Mouse (Mus musculus) lung, embryonic 14.5 days (tissue): ENCODE data around the gene Fam136a. TPM values are rescaled to one million over a fixed set of nuclear protein-coding genes. Genes with fewer than 3 reads are reported as not detected.

ENCODE experiments used
- ATAC-seq: fragments of 200-750 bp; cut with Nextera tagmentation; 2 replicates; pipeline ENCODE4 v1.8.0; 2017; ENCODE audit warnings: mild to moderate bottlenecking, moderate TSS enrichment, moderate library complexity; ENCODE audit not compliant: insufficient read depth
- DNase-seq: peaks from one replicate; pipeline ENCODE4 v3.0.0-alpha.2; 2015
- H3K27ac ChIP-seq: fragments of 300-500 bp; sonication (generic); 2 replicates; pipeline ENCODE4 v1.5.1; 2014; ENCODE audit warnings: low read depth, mild to moderate bottlenecking, moderate library complexity
- H3K27me3 ChIP-seq: fragments of 300-500 bp; sonication (generic); 2 replicates; pipeline ENCODE4 v1.6.1; 2014; ENCODE audit warnings: low read length, control low read depth; ENCODE audit not compliant: insufficient read depth
- H3K36me3 ChIP-seq: fragments of 300-500 bp; sonication (generic); 2 replicates; pipeline ENCODE4 v1.6.1; 2014; ENCODE audit warnings: control low read depth; ENCODE audit not compliant: insufficient read depth
- H3K4me1 ChIP-seq: fragments of 300-500 bp; sonication (generic); 2 replicates; pipeline ENCODE4 v1.6.1; 2014; ENCODE audit warnings: antibody characterized with exemption, control low read depth; ENCODE audit not compliant: insufficient read depth
- H3K4me2 ChIP-seq: fragments of 300-500 bp; sonication (generic); 2 replicates; pipeline ENCODE4 v1.6.1; 2014; ENCODE audit warnings: mild to moderate bottlenecking
- H3K4me3 ChIP-seq: fragments of 300-500 bp; sonication (generic); 2 replicates; pipeline ENCODE4 v1.5.1; 2014; ENCODE audit warnings: low read depth, low read length
- H3K9ac ChIP-seq: fragments of 300-500 bp; sonication (generic); 2 replicates; pipeline ENCODE4 v1.6.1; 2014
- H3K9me3 ChIP-seq: fragments of 300-500 bp; sonication (generic); 2 replicates; pipeline ENCODE4 v1.6.1; 2016; ENCODE audit warnings: low read depth, low read length, control low read depth
- CTCF ChIP-seq: IDR thresholded peaks from 2 replicates; pipeline ENCODE4 v1.5.1; 2016; ENCODE audit warnings: antibody characterized with exemption, low read depth
- WGBS: fragments of 180-500 bp; shearing (Covaris S2); extraction: QIAGEN DNeasy Blood & Tissue Kit; methylation state at CpG from one replicate; pipeline ENCODE4 v1.1.7; 2014; 5-methylcytosine and 5-hydroxymethylcytosine counted together
- polyA plus RNA-seq: library from polyadenylated mRNA; unstranded; fragments of >200 nt; fragmentation: Nextera tagmentation; extraction: Ambion mirVana; gene quantifications from 2 replicates; pipeline ENCODE4 v1.2.1, GENCODE M21; 2014

Fam136a gene
- polyA plus RNA-seq, 1 experiment from 2014 or later, result 129 TPM

GRCm38 (mm10) chr6:86366125-86366852 lies 843 bp downstream of the Fam136a start:
- DNase-seq (peak; percentile 55), ATAC-seq (0 out of 2 replicates have a peak, but pooled peaks have one; percentile 2)
- H3K4me3 ChIP-seq, result peak overlapping the region; percentile 71
- H3K9ac ChIP-seq, result peak overlapping the region; percentile 82
- peak overlapping the region; percentile 87 for H3K4me2 ChIP-seq
- 36% methylated on average over 25 of the region's 25 CpGs for WGBS
- TF ChIP-seq CTCF, result no peak
- peaks cover 16% of the 10 kb centered on the region for H3K36me3 ChIP-seq
- no peaks in the 10 kb centered on the region for H3K27me3 ChIP-seq
- H3K4me1 ChIP-seq, result 0 out of 2 replicates have a peak, but pooled peaks cover 5% of the 10 kb centered on the region
- H3K9me3 ChIP-seq, result no peaks in the 10 kb centered on the region
- H3K27ac ChIP-seq, result peak overlapping the region; percentile 84

- Histone ChIP-seq H3K4me2 (peak overlapping the region; percentile 87), H3K4me1 (0 out of 2 replicates have a peak, but pooled peaks cover 5% of the 10 kb centered on the region), H3K9me3 (no peaks in the 10 kb centered on the region), H3K36me3 (peaks cover 16% of the 10 kb centered on the region), H3K9ac (peak overlapping the region; percentile 82), H3K27me3 (no peaks in the 10 kb centered on the region), H3K4me3 (peak overlapping the region; percentile 71), H3K27ac (no peak overlapping the region)
- no peak for TF ChIP-seq CTCF
- 55% methylated on average over 2 of the region's 2 CpGs for WGBS
- ATAC-seq (no peak), DNase-seq (no peak)
These were observed 1.4 kb downstream of the Fam136a start for GRCm38 (mm10) chr6:86366853-86367249.

- DNase-seq (no peak), ATAC-seq (no peak)
- WGBS, result 93% methylated on average over 5 of the region's 5 CpGs
- Histone ChIP-seq H3K27ac (no peak overlapping the region), H3K27me3 (no peaks in the 10 kb centered on the region), H3K9me3 (no peaks in the 10 kb centered on the region), H3K4me3 (no peak overlapping the region), H3K9ac (no peak overlapping the region), H3K4me1 (peaks cover 5% of the 10 kb centered on the region; the same call in 1 of the 2 replicates), H3K4me2 (no peak overlapping the region), H3K36me3 (peaks cover 16% of the 10 kb centered on the region)
- TF ChIP-seq CTCF, result no peak
These were observed 3.0 kb downstream of the Fam136a start for GRCm38 (mm10) chr6:86368479-86368878.

- 58% methylated on average over 3 of the region's 3 CpGs for WGBS
These were observed 4.8 kb downstream of the Fam136a start for GRCm38 (mm10) chr6:86370093-86370713.

DNA sequence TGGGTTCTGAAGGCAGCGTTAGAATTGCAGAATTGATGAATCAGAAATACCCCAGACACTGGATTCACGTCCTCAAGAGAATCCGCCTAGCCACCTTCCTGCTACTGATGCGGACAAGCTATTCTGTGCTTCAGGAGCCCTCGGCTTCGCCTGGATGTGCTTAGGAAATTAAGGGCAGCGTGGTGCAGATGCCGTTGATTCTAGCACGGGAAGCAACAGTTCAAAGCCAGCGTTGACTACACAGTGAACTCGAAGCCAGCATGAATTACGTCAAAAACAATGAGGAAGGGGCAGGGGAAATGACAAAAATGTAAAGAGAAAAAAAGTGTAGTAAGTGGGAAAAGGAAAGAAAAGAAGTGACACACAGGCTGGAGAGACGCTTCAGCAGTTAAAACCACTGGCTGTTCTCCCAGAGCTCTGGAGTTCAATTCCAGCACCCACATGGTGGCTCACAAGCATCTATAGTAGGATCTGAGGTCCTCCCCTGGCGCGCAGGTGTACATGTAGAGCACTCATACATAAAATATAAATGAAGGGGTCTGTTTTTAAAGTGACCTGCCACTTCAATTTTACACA lies 5.4 kb downstream of the Fam136a start, which contains the start of gene Snrpg:
Gene Snrpg, plus strand, starts transcription at position 541 of the 576 bp plus-strand sequence.
- TF ChIP-seq CTCF, result no peak
- 15% methylated on average over 15 of the region's 15 CpGs for WGBS
- Histone ChIP-seq H3K4me3 (peak within 1 kb of the TSS; percentile 85), H3K36me3 (peaks cover 29% of the 10 kb centered on the region), H3K27me3 (no peaks in the 10 kb centered on the region), H3K9me3 (no peaks in the 10 kb centered on the region), H3K9ac (peak within 1 kb of the TSS; percentile 88), H3K4me1 (peaks cover 5% of the 10 kb centered on the region; the same call in 1 of the 2 replicates), H3K27ac (peak within 1 kb of the TSS; percentile 92), H3K4me2 (peak within 1 kb of the TSS; percentile 94)
- no peak; the same call in 1 of the 2 replicates for ATAC-seq
- DNase-seq, result no peak

More at GRCm38 (mm10) chr6:86370093-86370713, 4.8 kb downstream of the Fam136a start:
- Histone ChIP-seq H3K4me2 (peak overlapping the region; percentile 94), H3K9me3 (no peaks in the 10 kb centered on the region), H3K27me3 (no peaks in the 10 kb centered on the region), H3K9ac (peak overlapping the region; percentile 63), H3K4me3 (peak overlapping the region; percentile 85), H3K27ac (peak overlapping the region; percentile 87; the same call in 1 of the 2 replicates), H3K36me3 (peaks cover 26% of the 10 kb centered on the region), H3K4me1 (peaks cover 5% of the 10 kb centered on the region; the same call in 1 of the 2 replicates)
- ATAC-seq (no peak), DNase-seq (peak; percentile 34)
- TF ChIP-seq CTCF, result peak; percentile 43

GRCm38 (mm10) chr6:86371340-86371911 lies 6.0 kb downstream of the Fam136a start:
- under 1% methylated on average over 50 of the region's 50 CpGs for WGBS
- Histone ChIP-seq H3K4me3 (peak overlapping the region; percentile 85), H3K4me1 (peaks cover 4% of the 10 kb centered on the region; the same call in 1 of the 2 replicates), H3K27me3 (no peaks in the 10 kb centered on the region), H3K9ac (peak overlapping the region; percentile 88), H3K36me3 (peaks cover 35% of the 10 kb centered on the region), H3K4me2 (peak overlapping the region; percentile 94), H3K9me3 (no peaks in the 10 kb centered on the region), H3K27ac (peak overlapping the region; percentile 92)
- ATAC-seq (peak; percentile 96), DNase-seq (peak; percentile 99)
- no peak for TF ChIP-seq CTCF
